Mouse (Mus musculus) megakaryocyte, adult 5-6 weeks (primary cell): ENCODE data around the gene Tmod3. TPM values are rescaled to one million over a fixed set of nuclear protein-coding genes. Genes with fewer than 3 reads are reported as not detected.
"Not testable (repeated sequence)": the region's sequence is repeated elsewhere in the genome, so short reads cannot be mapped to it uniquely, and the experiment has no call there.

Source experiments
- ATAC-seq: 2 replicates; pipeline ENCODE4 v1.8.0; 2016; ENCODE audit warnings: mild to moderate bottlenecking, inconsistent platforms; ENCODE audit not compliant: poor library complexity, severe bottlenecking
- total RNA-seq, 2 experiments: library from RNA; stranded (forward) in 1 of 2; stranded (reverse) in 1 of 2; fragments of 153-499, 151-499 nt in 1 of 2; fragments of 221-1000, 200-1000 nt in 1 of 2; gene quantifications; 2 replicates each; pipeline versions ENCODE4 v1.2.3 to v1.2.4; 2015 to 2017

The Tmod3 gene
- total RNA-seq, 2 experiments from 2014 or later, result 101 to 102 TPM

DNA sequence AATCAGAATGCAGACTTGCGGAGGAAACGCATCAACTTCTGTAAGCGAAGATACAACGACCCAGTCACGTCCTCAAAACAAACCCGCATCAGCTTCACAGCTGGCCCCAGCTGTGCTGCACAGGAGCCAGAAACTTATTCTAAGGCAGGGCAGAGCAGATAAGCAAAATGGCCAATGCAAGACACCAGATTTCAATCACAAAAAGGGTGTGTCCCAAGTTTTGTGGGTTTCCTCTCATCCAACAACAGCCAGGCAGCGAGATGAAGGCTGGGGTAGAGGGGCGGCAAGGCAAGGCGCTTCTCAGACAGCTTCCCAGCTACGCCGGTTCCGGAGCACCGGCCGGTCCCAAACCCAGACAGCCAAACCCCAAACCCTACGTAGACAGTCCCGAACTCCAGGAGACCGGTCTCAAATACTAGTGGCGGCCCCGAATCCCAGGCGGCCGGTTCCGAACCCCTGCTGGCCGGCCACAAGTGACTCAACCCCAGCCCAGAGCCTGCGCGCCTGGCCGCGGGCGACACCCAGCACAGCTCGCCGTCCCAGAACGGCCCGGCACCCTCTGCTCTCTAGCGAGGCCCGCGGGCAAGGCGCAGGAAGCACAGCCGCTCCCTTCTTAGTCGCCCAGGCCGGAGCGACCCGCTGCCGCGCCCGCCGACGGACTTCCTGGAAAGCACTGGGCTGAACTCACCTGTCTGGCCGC lies 495 bp downstream of the Tmod3 start:
- peak; percentile 74 for ATAC-seq

- 0 out of 2 replicates have a peak, but pooled peaks have one; percentile 0 for ATAC-seq
These were observed 1.1 kb downstream of the Tmod3 start for GRCm38 (mm10) chr9:75558360-75558759.

- ATAC-seq, result 0 out of 2 replicates have a peak, but pooled peaks have one; percentile 20
These were observed 5.7 kb downstream of the Tmod3 start for GRCm38 (mm10) chr9:75553719-75554118.

- ATAC-seq, result no peak
These were observed 8.1 kb downstream of the Tmod3 start for GRCm38 (mm10) chr9:75551342-75551741.

DNA sequence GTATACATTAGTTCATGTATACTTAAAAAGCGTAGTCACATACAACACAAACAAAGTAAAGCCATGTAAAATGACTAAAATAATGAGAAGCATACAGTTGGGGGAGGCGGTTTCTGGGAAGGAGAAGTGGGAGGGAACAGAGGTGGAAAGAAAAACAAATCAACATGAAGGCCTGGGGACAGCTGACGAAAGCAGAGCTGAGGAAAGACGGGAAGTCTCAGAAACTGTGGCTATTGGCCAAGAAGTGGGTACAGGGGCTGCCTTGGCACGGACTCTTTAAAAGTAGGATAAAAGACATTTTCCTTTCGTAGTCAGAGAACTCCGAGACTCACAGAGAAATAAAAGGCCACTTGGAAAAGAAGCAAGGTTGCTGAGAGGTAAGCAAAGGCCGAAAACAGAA lies 10.4 kb downstream of the Tmod3 start:
- ATAC-seq, result peak; percentile 76

- ATAC-seq, result peak; percentile 81
These were observed 12.4 kb downstream of the Tmod3 start for GRCm38 (mm10) chr9:75546885-75547553.

- no peak for ATAC-seq
These were observed 13.9 kb downstream of the Tmod3 start for GRCm38 (mm10) chr9:75545514-75545913.

GRCm38 (mm10) chr9:75541497-75541896 lies 18.0 kb downstream of the Tmod3 start:
- ATAC-seq, result peak; percentile 83

DNA sequence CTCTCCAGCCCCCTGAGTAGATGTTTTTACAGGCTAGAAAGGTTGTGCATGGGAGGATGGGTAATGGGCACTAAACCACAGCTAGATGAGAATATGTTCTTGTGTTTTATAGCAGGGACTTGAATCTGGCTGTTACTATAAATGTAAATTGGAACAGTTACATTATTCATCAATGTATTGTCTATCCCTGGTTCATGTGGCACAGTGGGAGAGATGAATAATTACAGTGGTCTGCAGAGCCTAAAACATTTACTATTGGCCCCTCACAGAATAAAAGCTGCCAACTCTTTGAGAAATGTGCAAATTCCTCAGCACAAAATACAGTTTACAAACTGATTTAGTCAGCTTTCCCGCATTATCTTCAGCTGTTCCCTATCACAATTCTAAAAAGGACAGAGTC lies 23.0 kb downstream of the Tmod3 start:
- ATAC-seq, result no peak

- no peak for ATAC-seq
These were observed 25.0 kb downstream of the Tmod3 start for GRCm38 (mm10) chr9:75534431-75534962.

GRCm38 (mm10) chr9:75532989-75533388 lies 26.5 kb downstream of the Tmod3 start:
- not testable (repeated sequence) for ATAC-seq

DNA sequence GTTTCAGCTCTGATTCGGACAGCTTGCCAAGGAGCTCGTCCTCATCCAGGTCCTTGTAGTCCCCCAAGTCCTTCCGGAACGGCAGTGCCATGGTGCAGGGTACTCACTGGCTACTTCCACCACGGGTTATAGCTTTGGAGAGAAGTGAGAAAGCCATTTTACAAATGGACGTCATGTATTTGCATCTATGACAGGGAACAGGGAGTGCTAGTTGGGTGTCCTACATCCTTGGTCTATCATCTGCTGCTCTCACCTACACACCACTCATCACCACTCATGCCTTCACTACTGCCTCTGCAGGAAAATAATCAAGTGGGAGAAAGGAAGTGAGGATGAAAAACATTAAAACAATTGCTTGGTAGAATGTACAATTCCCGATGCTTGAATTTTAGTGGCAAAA lies 27.0 kb downstream of the Tmod3 start:
- ATAC-seq, result no peak

DNA sequence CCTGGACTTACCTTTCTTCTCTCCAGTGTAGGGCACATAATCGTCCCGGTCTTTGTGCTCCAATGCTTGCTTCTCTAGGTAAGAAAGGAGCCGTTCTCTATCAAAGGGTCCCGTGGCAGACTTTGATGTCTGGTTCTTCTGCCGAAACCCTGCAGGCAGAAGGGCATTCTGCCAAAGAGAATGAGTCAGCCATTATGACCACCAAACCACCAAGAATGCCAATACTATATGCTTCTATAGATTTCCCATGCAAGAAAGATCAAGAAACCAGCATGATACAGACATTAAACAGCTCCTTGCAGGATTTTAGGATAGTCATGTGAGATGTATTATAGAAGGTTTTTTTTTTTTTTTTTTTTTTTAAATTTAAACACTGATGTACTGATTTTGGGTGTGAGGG lies 30.1 kb downstream of the Tmod3 start:
- no peak for ATAC-seq

GRCm38 (mm10) chr9:75528096-75528495 lies 31.4 kb downstream of the Tmod3 start:
- ATAC-seq, result no peak

GRCm38 (mm10) chr9:75527368-75528059 lies 31.9 kb downstream of the Tmod3 start:
- no peak for ATAC-seq

GRCm38 (mm10) chr9:75523646-75524045 lies 35.8 kb downstream of the Tmod3 start:
- no peak for ATAC-seq

GRCm38 (mm10) chr9:75522217-75522616 lies 37.2 kb downstream of the Tmod3 start:
- ATAC-seq, result no peak

DNA sequence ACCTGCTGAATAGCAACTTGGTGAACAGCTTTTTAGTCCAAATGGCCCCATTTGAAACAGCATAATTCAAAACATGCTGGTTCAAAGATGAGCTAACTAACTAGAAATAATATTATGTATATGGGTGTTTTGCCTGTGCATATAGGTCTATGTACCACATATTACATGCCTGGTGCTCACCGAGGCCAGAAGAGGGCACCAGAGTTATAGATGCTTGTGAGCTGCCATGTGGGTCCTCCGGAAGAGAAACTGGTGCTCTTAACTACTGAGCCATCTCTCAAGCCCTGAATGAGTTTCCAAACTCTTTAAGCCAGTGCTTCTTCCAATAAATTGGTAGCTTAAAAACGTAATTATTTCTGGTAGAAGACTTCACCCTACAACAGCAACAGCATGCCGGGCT lies 37.7 kb downstream of the Tmod3 start:
- peak; percentile 79 for ATAC-seq

DNA sequence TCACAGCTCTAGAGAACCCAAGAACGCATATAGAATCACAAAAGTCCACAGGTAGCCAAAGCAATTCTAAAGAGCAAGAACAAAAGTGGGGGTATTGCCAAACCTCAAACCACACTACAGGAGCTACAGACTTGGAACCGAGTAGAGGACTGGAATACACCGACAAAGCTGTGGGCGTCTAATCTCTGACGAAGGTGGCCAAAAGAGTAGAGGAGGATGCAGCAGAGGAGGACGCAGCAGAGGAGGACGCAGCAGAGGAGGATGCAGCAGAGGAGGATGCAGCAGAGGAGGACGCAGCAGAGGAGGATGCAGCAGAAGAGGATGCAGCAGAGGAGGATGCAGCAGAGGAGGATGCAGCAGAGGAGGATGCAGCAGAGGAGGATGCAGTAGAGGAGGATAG lies 38.5 kb downstream of the Tmod3 start:
- no peak for ATAC-seq

- ATAC-seq, result no peak
These were observed 41.7 kb downstream of the Tmod3 start for GRCm38 (mm10) chr9:75517751-75518150.

DNA sequence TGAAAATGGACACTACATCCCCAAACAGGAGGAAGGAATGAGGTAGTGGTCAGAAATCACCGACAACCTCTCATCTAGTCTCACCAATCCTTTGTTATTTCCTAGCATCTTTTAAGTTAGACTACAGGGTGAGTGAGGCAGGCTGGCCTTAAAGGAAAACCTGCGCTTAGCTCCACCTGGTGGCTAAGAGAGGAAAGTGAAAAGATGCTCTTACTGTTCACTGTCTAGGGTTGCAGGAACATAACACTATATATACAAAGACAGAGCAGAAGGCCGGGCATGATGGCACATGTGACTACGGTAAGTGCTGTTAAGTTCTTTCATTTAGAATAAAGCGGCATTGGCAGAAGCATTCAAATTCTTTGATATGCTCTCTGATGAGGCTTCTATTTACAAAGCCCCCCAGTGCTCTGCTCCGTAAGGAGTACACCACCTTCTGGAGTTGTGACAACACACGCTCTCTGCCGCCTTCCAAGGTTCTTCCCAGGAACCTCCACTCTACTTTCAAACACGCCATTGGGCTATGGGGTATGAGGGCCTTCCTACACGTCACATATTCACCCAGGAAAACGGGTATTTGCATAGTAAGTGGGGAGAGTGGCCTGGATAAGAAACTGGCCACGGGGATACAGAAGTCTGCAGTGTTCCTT lies 43.9 kb downstream of the Tmod3 start:
- peak; percentile 86 for ATAC-seq
